Mouse (Mus musculus) hindbrain, embryonic 13.5 days (tissue): ENCODE results near the gene 4930562C15Rik. TPM values are rescaled to one million over a fixed set of nuclear protein-coding genes. Genes with fewer than 3 reads are reported as not detected.

Experiments used
- ATAC-seq: fragments of 200-750 bp; cut with Nextera tagmentation; 2 replicates; pipeline ENCODE4 v1.8.0; 2017; ENCODE audit warnings: moderate TSS enrichment; ENCODE audit not compliant: low FRiP score
- H3K27ac ChIP-seq: fragments of 300-500 bp; sonication (generic); 2 replicates; pipeline ENCODE4 v1.5.1; 2015; ENCODE audit warnings: inconsistent platforms, mild to moderate bottlenecking, moderate library complexity
- H3K27me3 ChIP-seq: fragments of 300-500 bp; sonication (generic); 2 replicates; pipeline ENCODE4 v1.6.1; 2015; ENCODE audit warnings: mild to moderate bottlenecking, inconsistent platforms
- H3K36me3 ChIP-seq: fragments of 300-500 bp; sonication (generic); 2 replicates; pipeline ENCODE4 v1.6.1; 2015; ENCODE audit warnings: mild to moderate bottlenecking, inconsistent platforms
- H3K4me1 ChIP-seq: fragments of 300-500 bp; sonication (generic); replicated peaks from 2 replicates; pipeline ENCODE4 v1.6.1; 2015; ENCODE audit warnings: inconsistent platforms
- H3K4me2 ChIP-seq: fragments of 300-500 bp; sonication (generic); 2 replicates; pipeline ENCODE4 v1.6.1; 2015; ENCODE audit warnings: inconsistent platforms, mild to moderate bottlenecking, moderate library complexity
- H3K4me3 ChIP-seq: fragments of 300-500 bp; sonication (generic); 2 replicates; pipeline ENCODE4 v1.5.1; 2015; ENCODE audit warnings: mild to moderate bottlenecking, inconsistent platforms
- H3K9ac ChIP-seq: fragments of 300-500 bp; sonication (generic); 2 replicates; pipeline ENCODE4 v1.6.1; 2015; ENCODE audit warnings: mild to moderate bottlenecking, inconsistent platforms
- H3K9me3 ChIP-seq: fragments of 300-500 bp; sonication (generic); 2 replicates; pipeline ENCODE4 v1.6.1; 2016; ENCODE audit warnings: inconsistent platforms
- WGBS: fragments of 180-500 bp; shearing (Covaris S2); methylation state at CpG from one replicate; pipeline ENCODE4 v1.1.7; 2015; 5-methylcytosine and 5-hydroxymethylcytosine counted together
- polyA plus RNA-seq: library from polyadenylated mRNA; unstranded; fragments of >200 nt; fragmentation: Nextera tagmentation; extraction: Ambion mirVana; gene quantifications from 2 replicates; pipeline ENCODE4 v1.2.1, GENCODE M21; 2015

Gene 4930562C15Rik
- polyA plus RNA-seq, 1 experiment from 2014 or later = 0.65 TPM

DNA sequence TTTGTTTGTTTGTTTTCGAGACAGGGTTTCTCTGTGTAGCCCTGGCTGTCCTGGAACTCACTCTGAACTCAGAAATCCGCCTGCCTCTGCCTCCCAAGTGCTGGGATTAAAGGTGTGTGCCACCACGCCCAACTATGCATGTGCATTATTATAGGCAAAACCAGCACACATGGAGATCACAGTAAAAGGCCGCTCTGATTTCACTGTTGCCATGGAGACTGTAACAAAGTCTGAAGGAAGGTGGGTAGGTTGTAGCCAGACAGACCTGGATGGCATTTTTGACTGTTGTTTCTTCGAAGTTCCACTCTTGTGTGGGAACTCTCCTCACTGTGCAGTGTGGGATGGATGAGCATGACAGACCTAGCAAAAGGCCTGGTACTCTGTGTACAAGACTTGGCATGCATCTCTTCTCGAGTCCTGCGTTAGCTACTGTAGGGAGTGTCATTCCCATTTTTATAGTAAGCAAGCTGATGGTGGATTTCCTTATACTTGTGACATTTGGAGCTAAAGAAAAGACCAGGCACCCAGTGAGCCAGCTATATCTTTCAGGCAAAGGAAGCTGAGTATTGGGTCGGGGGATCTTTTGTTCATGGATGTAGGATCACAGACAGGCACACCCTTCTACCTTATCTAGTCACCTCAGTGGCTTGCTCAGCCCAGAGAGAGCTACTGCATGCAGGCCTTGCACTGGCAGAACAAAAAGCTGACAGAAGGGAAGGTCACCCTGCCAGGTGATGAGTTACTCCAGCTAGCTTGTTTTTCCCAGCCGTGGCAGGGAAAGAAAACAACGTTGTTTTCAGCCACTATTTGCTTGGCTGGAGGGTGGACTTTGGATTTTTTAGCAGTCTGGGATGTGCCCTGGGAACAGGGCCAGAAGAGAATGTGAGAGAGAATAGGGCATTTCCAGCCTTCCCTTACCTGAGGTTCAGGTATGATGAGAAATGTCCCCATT lies 46.5 kb downstream of the 4930562C15Rik start:
- Histone ChIP-seq H3K4me1 (peaks cover 42% of the 10 kb centered on the region), H3K9ac (peak overlapping the region; percentile 89), H3K27ac (peak overlapping the region; percentile 99), H3K4me2 (peak overlapping the region; percentile 89), H3K36me3 (no peaks in the 10 kb centered on the region; the same call in 1 of the 2 replicates), H3K4me3 (peak overlapping the region; percentile 67), H3K27me3 (no peaks in the 10 kb centered on the region), H3K9me3 (no peaks in the 10 kb centered on the region)
- WGBS = 80% methylated on average over 10 of the region's 10 CpGs
- ATAC-seq = no peak

DNA sequence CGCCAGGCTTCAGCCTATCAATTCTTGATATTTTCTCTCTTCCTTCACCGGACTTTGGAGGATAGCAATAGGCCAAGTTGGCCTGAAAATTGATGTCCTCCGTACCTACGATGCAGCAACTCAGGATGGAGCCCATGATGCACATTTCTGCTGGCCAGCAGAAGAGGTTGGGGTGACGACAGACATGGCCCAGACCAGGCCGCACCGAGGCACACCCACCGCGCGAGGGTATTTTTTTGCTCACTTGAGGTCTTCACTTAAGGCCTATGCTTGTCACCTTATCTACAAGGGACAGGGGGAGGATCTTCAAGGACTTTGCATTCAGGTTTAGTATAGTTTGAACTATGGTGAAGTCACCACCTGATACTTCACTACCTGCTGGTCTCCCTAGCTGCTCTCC lies 49.7 kb downstream of the 4930562C15Rik start:
- H3K4me1 ChIP-seq = peaks cover 52% of the 10 kb centered on the region
- H3K27me3 ChIP-seq = no peaks in the 10 kb centered on the region
- H3K36me3 ChIP-seq = no peaks in the 10 kb centered on the region
- H3K27ac ChIP-seq = peak overlapping the region; percentile 91
- no peak for ATAC-seq
- H3K9ac ChIP-seq = no peak overlapping the region
- no peak overlapping the region; the same call in 1 of the 2 replicates for H3K4me3 ChIP-seq
- no peaks in the 10 kb centered on the region for H3K9me3 ChIP-seq
- WGBS = 96% methylated on average over 10 of the region's 10 CpGs
- peak overlapping the region; percentile 90 for H3K4me2 ChIP-seq

DNA sequence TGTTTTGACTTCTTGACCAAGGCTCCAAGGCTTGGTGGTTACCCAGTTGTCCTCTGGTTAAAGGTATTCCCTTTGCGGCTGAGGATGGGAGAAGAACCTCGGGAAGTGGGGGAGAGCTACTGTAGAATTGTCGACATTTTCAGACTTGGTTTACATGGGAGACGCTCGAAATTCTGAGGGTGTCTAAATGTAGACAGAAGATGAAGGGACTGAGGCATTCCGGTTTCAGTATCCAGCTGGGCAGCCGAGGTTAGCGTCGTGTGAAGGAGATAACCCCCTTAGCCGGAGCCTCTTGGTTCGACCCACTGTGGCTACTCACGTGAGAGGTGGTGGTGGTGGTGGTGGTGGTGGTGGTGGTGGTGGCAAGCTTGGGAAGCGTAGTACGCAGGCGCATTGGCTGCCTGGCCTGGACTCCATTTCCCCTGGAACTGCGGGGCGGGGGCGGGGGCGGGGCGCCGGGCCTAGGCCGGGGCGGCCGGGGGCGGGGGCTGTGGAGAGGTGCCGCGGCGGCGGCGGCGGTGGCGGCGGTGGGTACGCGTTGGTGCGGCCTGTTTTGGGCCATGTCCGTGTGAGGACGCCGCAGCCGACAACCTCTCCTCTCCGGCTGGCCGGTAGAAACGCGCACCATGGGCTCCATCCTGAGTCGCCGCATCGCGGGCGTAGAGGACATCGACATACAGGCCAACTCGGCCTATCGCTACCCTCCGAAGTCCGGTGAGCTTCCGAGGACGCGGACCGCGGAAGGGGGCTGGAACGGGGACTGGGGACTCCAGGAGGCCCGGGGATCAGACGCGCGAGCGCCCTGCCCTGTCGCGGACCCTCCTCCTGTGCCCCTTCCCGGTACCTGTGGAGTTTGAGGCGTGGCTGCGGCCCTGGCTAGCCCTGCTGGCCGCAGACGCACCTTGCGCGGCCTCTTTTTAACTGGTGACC lies 50.8 kb downstream of the 4930562C15Rik start, which contains the start of gene Mgrn1:
Gene Mgrn1 (plus strand): TSS at position 490 of the 930 bp plus-strand sequence.
- H3K4me2 ChIP-seq = peak within 1 kb of the TSS; percentile 90
- H3K4me3 ChIP-seq = peak within 1 kb of the TSS; percentile 96
- H3K27ac ChIP-seq = peak within 1 kb of the TSS; percentile 91

DNA sequence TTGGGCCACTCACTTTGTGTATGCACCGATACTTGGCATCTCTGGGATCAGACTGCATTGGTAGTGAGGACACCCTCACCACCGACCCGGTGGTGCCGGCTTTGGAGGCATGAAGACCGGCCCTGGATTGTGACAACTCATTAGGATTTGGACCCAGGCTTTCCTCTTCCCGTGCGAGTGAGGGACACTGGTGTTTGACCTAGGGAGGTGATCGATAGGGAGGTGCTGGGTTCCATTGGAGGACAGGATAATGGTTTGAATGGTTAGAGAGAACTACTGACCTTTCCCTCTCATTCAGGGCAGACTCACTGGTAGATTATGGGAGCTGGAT lies 51.4 kb downstream of the 4930562C15Rik start:
- H3K36me3 ChIP-seq = no peaks in the 10 kb centered on the region
- no peaks in the 10 kb centered on the region for H3K27me3 ChIP-seq
- peak overlapping the region; percentile 96 for H3K4me3 ChIP-seq
- H3K27ac ChIP-seq = peak overlapping the region; percentile 91
- WGBS = 2% methylated on average over 8 of the region's 8 CpGs
- H3K9me3 ChIP-seq = no peaks in the 10 kb centered on the region
- H3K4me1 ChIP-seq = peaks cover 48% of the 10 kb centered on the region
- ATAC-seq = no peak
- peak overlapping the region; percentile 95 for H3K9ac ChIP-seq
- peak overlapping the region; percentile 90 for H3K4me2 ChIP-seq

More for the DNA sequence above, 50.8 kb downstream of the 4930562C15Rik start, which contains the start of gene Mgrn1:
- peak; percentile 86 for ATAC-seq
- Histone ChIP-seq H3K4me1 (peaks cover 54% of the 10 kb centered on the region), H3K36me3 (no peaks in the 10 kb centered on the region), H3K9ac (peak within 1 kb of the TSS; percentile 95), H3K9me3 (no peaks in the 10 kb centered on the region), H3K27me3 (no peaks in the 10 kb centered on the region)
- under 1% methylated on average over 51 of the region's 74 CpGs for WGBS

DNA sequence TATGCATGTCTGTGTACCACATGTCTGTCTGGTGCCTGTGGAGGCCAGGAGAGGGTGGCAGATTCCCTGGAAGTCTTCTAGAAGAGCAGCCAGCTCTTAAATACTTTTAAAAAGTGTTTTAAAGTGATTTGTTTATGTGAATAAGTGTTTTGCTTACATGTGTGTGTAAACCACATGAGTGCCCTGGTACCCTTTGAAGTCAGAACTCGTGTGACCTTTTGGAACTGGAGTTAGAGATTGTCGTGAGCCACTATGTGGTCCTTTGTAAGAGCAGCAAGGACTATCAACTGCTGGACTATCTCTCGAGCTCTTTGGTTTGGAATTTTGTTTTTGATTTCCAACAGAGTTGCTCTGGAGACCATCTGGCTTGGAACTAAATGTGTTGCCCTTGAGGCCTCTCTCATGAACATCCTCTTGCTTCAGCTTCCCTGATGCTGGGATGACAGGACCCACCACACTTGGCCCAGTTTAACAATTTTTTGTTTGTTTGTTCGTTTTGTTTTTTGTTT lies 55.0 kb downstream of the 4930562C15Rik start:
- no peak overlapping the region for H3K27ac ChIP-seq
- 72% methylated on average over 4 of the region's 4 CpGs for WGBS
- ATAC-seq = no peak

DNA sequence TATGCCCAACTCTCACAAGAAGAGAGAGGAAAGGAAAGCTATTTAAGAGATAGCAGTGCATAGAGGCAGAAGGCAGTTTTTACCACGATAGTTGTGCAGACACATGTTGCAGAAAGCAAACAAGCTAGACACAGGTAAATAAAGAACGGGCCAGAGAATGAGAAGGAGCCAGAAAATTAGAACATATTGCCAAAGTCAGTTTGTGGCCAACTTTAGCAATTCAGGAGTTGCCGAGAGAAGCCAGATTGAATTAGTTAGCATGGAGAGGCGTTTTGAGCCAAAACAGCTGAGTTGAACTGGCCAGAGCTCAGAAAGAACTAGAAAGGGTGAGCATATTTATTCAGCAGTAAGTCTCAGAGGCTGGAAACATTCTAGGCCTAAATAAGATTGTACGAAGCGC lies 57.0 kb downstream of the 4930562C15Rik start:
- no peak for ATAC-seq
- Histone ChIP-seq H3K4me1 (peaks cover 39% of the 10 kb centered on the region), H3K36me3 (peaks cover 3% of the 10 kb centered on the region; the same call in 1 of the 2 replicates), H3K27me3 (no peaks in the 10 kb centered on the region), H3K27ac (no peak overlapping the region), H3K9me3 (no peaks in the 10 kb centered on the region), H3K4me3 (no peak overlapping the region), H3K4me2 (no peak overlapping the region), H3K9ac (no peak overlapping the region)
- 92% methylated on average over 6 of the region's 6 CpGs for WGBS

More for the DNA sequence above, 55.0 kb downstream of the 4930562C15Rik start:
- Histone ChIP-seq H3K4me2 (no peak overlapping the region), H3K9me3 (no peaks in the 10 kb centered on the region), H3K4me3 (no peak overlapping the region), H3K4me1 (peaks cover 38% of the 10 kb centered on the region), H3K9ac (no peak overlapping the region), H3K27me3 (no peaks in the 10 kb centered on the region), H3K36me3 (peaks cover 3% of the 10 kb centered on the region; the same call in 1 of the 2 replicates)

DNA sequence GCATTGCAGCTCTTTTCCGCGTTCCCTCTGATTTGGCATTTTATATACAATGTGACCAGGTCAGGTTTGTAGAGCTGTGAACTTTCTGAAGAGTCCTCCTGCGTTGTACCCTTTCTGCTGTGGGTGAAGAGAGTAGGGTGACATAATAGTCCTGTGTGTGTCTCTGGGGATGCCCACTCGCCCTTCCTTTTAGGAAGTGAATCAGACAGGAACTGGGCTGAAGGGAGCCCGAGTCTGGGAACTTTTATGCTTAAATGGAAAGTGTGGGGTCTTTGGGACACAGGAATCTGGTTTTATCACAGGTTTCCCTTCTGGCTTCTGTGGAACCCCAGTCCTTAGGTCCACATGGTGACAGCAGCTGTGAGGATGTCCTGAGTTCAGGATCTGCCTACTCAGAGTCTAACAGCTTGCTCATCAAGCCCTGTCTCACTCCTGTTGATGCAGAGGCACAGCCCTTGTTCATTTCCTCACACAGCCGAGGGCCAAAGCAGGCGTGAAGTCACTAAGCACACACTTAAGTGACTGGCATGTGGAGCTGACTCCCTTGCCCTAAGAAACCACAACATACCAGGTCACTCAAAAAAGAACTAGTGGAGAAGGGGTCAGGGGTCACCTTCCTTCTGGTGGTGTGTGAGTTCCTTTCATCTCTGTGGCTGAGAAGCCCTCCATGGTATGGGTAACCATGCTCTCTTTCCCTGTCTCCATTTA lies 59.1 kb downstream of the 4930562C15Rik start:
- 92% methylated on average over 7 of the region's 7 CpGs for WGBS
- no peak overlapping the region for H3K27ac ChIP-seq
- no peak overlapping the region for H3K4me2 ChIP-seq
- ATAC-seq = no peak
- no peak overlapping the region for H3K4me3 ChIP-seq
- H3K9ac ChIP-seq = no peak overlapping the region
- peaks cover 3% of the 10 kb centered on the region; the same call in 1 of the 2 replicates for H3K36me3 ChIP-seq
- H3K9me3 ChIP-seq = no peaks in the 10 kb centered on the region
- peaks cover 21% of the 10 kb centered on the region; the same call in 1 of the 2 replicates for H3K4me1 ChIP-seq
- H3K27me3 ChIP-seq = no peaks in the 10 kb centered on the region

DNA sequence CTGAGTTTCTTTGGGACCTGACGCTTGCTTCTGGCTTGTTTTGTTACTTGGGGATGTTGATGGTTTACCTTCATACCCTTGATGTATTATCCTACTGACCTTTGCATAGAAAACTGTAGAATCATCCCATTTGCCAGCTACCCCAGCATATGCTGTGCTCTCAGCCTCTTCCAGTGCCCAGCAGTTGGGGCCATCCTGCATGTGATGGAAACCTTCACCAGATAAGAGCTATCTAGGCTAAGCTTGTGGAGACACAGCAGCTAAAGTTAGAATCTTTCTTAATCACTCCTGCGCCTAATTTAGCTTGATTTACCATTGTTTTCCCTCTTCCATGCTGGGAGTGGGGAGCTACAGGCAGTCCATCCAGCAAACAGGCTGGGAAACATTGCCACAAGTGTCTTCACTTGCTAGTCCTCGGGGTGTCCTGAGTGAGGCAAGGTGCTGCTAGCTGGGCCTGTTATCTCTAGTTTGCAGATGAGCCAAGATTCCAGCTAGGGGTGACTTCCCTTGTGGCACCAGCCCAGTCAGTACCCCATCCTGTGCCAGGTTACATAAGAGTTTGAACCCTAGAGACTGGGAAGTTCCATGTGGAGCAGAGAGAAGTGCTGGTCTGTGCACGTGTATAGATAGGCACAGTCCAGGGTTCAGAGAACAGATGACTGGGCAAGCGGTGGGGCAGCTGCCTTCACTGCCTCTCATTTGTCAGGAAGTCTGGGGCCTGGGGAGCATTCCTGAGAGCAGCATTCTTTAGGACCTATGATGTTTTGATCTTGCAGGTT lies 61.2 kb downstream of the 4930562C15Rik start:
- WGBS = 79% methylated on average over 5 of the region's 5 CpGs
- Histone ChIP-seq H3K9me3 (no peaks in the 10 kb centered on the region), H3K36me3 (peaks cover 3% of the 10 kb centered on the region; the same call in 1 of the 2 replicates), H3K9ac (no peak overlapping the region), H3K27ac (no peak overlapping the region), H3K4me3 (no peak overlapping the region), H3K4me2 (no peak overlapping the region), H3K4me1 (peaks cover 19% of the 10 kb centered on the region), H3K27me3 (no peaks in the 10 kb centered on the region)
- ATAC-seq = no peak

DNA sequence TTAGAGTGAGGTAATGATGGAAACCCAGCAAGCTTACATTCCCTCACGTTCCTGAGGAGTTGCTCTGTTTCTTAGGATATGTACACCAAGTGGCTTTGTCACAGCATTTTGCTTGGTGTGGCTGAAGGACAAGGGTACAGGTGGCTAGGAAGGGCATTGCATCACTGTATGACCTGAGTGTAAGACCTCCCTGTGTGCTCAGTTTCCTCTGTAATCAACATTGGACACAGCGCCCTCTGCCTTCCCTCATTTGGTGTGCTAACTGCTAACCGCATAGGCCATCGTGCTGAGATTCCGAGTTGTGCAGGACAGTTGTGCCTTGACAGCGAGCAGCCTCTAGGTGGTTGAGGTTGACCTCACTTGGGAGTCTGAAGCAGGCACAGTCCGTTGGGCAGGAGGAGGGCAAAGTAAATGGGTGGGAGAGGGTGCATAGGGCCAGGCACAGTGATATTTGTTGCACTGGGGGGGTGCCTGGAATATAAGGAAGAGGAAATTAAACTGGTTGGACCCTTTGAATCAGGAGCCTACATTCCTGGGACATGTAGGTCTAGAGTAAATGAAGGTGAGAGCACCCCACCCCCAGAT lies 62.0 kb downstream of the 4930562C15Rik start:
- H3K4me3 ChIP-seq = no peak overlapping the region
- 49% methylated on average over 7 of the region's 7 CpGs for WGBS

DNA sequence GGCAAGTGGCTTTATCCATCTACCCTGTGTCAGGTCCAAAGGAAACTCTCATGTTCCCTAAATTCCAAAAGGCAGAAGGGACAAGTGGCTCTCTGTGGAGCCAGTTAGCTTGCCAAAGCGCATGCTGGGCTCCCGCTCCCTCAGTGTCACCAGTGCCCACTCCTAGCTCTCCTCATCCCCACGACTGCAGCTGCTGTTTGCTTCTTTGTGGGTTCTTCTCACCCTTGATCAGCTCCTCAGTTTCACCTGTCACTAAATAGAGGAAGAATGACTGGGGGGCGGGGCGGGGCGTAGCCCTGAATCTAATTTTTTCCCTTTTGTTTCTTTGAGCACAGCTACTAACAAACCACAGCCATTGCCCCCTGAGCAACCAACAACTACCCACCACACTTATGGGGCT lies 63.7 kb downstream of the 4930562C15Rik start:
- Histone ChIP-seq H3K4me2 (no peak overlapping the region), H3K27me3 (no peaks in the 10 kb centered on the region), H3K9ac (no peak overlapping the region), H3K4me3 (no peak overlapping the region), H3K36me3 (peaks cover 3% of the 10 kb centered on the region; the same call in 1 of the 2 replicates), H3K4me1 (peaks cover 20% of the 10 kb centered on the region), H3K27ac (no peak overlapping the region), H3K9me3 (no peaks in the 10 kb centered on the region)
- ATAC-seq = no peak
- 80% methylated on average over 6 of the region's 6 CpGs for WGBS

More for the DNA sequence above, 62.0 kb downstream of the 4930562C15Rik start:
- H3K36me3 ChIP-seq = peaks cover 3% of the 10 kb centered on the region; the same call in 1 of the 2 replicates
- H3K9me3 ChIP-seq = no peaks in the 10 kb centered on the region
- H3K27me3 ChIP-seq = no peaks in the 10 kb centered on the region
- peaks cover 20% of the 10 kb centered on the region for H3K4me1 ChIP-seq
- H3K27ac ChIP-seq = no peak overlapping the region
- H3K4me2 ChIP-seq = no peak overlapping the region
- ATAC-seq = no peak
- H3K9ac ChIP-seq = no peak overlapping the region
